Mouse (Mus musculus): ENCODE results near the gene Ap4m1.

- TF ChIP-seq CTCF (IDR thresholded peaks at IDR 0.05; ENCODE audit: extremely low read depth, insufficient read length, insufficient replicate concordance, low read depth, low read length), result no peak
- peak; percentile 57; the same call in 1 of the 2 replicates for TF ChIP-seq POLR2A (IDR thresholded peaks at IDR 0.05; ENCODE audit: low read depth, low read length)
These were observed 10.7 kb upstream of the Ap4m1 start, which contains the start of gene Cops6 for GRCm38 (mm10) chr5:138160842-138161665.
